Mouse (Mus musculus) heart, postnatal 4 days (tissue): ENCODE measurements around the gene Klf2. TPM values are rescaled to one million over a fixed set of nuclear protein-coding genes. Genes with fewer than 3 reads are reported as not detected.

Experiments used
- DNase-seq: peaks from one replicate; pipeline ENCODE4 v3.0.0; 2021
- total RNA-seq, 2 experiments: library from RNA; stranded (reverse); gene quantifications; 2 replicates each; pipeline ENCODE4 v1.2.3; 2021

The Klf2 gene
- total RNA-seq, 2 experiments from 2014 or later: 65.3 to 68.2 TPM

GRCm38 (mm10) chr8:72333429-72334143 is 14.8 kb downstream of the Klf2 start:
- DNase-seq: no peak

DNA sequence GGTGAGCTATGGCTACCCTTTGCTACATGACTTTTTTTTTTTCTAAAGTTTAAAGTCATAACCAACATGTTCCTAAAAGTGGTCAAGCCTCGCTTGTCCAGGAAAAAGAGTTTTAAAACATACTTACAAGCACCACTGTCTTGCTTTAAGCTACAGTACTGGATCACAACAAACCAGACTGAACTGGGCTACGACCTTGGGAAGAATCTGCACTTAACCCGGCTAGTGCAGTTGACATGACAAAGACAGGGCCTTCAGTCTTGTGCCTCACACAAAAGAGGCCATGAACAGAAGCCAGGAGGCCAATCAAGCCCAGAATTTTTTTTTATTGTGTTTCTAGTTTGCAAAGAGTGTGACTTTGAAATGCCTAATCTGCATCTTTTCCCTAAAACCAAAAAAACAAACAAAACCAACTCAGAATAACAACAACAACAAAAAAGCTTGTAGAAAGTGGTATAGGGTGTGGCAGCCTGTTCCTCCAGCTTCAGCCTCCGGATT is 15.4 kb downstream of the Klf2 start:
- DNase-seq: no peak

DNA sequence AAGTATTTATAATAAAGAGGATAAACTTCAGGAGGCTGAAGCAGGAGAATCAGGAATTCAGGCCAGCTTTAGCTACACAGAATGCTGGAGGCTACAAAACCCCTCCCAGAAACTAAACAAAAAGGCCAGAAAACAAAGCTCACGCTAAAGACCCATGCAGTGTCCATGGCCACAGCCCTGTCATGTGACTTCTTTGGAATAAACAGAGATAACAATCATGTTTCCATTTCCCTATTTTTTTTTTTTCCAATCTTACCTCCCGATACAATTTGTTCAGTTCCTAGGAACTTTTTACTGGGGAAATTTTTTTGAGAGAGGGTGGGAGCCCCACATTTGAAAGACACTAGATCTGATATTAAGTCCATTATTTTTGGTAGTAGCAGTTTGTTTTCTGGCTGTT is 17.4 kb downstream of the Klf2 start:
- DNase-seq: no peak

GRCm38 (mm10) chr8:72337034-72337433 is 18.2 kb downstream of the Klf2 start:
- DNase-seq: no peak

- DNase-seq: no peak
Measured at GRCm38 (mm10) chr8:72342556-72343300, 23.9 kb downstream of the Klf2 start.

GRCm38 (mm10) chr8:72343725-72344124 is 24.9 kb downstream of the Klf2 start:
- DNase-seq: no peak

GRCm38 (mm10) chr8:72347553-72347952 is 28.7 kb downstream of the Klf2 start:
- no peak for DNase-seq

DNA sequence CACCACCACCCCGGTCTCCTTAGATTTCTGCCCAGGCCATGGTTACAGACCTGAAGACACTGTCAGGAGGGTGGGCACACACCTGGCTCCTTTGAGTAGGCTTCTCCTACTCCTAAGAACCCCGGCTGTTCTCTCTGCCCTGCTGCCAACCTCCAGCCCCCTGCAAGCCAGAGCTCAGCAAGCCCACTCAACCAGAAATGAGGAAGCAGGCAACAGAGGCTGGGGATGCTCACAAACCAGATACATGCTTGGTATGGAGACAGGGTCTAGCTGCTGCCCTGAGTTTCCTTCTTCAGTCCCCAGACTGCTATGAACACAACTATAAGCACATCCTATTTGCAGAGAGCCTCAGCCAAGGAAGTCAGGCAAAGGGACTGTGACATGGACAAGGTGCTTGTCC is 29.3 kb downstream of the Klf2 start:
- DNase-seq: no peak

GRCm38 (mm10) chr8:72348956-72349355 is 30.1 kb downstream of the Klf2 start:
- DNase-seq: no peak

- no peak for DNase-seq
Measured at GRCm38 (mm10) chr8:72349838-72350237, 31.0 kb downstream of the Klf2 start.

DNA sequence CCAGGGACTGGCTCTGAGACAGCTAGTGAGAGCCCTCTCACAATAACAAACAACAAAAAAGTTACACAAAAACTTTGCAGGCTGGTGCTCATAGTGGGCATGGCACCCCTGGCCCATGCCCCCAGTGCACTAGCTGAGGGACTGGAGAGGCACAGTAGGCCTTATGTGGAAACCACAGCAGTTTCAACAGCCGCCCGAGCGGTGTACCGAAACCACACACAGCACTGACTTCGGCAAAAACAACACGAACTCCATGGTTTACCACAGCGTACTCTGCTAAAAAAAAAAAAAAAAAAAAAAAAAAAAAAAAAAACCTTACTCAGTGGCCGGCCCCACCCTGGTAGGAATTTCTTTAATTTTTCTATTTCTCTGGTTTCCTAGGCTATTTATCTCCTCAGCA is 31.9 kb downstream of the Klf2 start:
- DNase-seq: no peak

DNA sequence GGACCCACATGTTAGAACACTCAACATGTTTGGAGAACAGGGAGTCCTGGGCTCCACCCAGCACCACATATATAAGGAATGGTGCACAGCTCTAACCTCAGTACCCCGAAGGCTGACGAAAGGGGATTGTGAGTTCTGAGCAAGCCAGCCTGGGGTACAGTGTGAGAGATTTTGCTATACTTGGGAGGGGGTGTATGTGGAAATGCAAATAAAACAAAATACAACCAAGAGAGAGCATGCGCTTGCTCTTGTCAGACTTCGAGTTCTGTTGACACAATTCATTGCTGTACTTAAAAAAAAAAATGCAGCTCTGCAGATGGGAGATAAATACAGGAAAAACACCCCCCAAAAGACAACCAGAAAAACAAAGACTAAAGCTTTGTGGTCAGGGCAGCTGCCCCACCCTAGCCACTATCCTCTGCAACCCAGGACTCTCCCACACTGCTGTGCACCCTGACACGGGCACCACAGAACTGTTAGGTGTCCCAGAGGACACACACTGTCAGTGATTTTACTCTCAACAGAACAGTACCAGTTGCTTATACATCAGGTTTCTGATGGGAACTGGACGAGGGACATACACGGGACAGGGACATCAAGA is 32.7 kb downstream of the Klf2 start:
- DNase-seq: no peak

GRCm38 (mm10) chr8:72352951-72353699 is 34.3 kb downstream of the Klf2 start:
- DNase-seq: no peak

- DNase-seq: no peak
Measured at GRCm38 (mm10) chr8:72353700-72354045, 34.8 kb downstream of the Klf2 start.

GRCm38 (mm10) chr8:72354272-72354671 is 35.4 kb downstream of the Klf2 start:
- peak; percentile 54 for DNase-seq

GRCm38 (mm10) chr8:72356593-72356992 is 37.8 kb downstream of the Klf2 start:
- no peak for DNase-seq

- no peak for DNase-seq
Measured at GRCm38 (mm10) chr8:72360162-72360561, 41.3 kb downstream of the Klf2 start.

DNA sequence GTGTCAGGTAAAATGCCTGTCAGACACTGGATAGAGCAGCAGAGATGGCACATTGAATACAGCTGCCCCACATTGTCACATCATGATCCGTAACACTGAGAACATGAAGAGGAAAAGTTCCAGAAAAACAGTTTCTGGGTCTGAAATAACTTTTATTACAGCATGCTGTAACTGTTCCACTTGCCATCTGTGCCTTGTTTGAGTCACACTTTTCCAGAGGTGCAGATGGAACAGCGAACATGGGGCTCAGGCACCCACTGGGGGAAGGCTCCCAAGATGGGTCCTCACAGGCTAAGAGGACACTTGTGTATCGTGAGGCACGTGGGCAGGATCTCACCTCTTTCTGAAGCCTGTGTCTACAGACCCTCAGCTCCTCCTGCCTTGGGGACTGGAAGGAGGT is 43.9 kb downstream of the Klf2 start:
- DNase-seq: no peak

- no peak for DNase-seq
Measured at GRCm38 (mm10) chr8:72363457-72363856, 44.6 kb downstream of the Klf2 start.

DNA sequence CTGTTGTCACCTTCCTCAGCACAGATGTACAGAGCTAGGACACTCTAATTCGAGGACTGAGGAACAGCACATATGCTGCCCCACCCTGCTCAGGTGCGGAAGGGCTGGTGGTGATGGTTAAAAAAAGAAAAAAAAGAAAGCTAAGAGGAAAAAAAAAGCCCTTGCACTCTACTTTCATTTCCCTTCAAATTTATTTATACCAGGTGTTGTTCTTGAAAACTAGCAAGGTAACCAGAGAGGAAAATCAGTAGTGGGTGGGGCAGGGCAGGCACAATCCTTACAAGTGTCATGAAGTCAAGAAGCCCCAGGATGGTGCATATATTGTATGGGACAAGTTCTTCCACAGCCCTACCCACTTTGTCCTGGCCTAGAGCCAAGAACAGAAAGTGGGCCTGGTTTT is 46.2 kb downstream of the Klf2 start:
- DNase-seq: no peak

DNA sequence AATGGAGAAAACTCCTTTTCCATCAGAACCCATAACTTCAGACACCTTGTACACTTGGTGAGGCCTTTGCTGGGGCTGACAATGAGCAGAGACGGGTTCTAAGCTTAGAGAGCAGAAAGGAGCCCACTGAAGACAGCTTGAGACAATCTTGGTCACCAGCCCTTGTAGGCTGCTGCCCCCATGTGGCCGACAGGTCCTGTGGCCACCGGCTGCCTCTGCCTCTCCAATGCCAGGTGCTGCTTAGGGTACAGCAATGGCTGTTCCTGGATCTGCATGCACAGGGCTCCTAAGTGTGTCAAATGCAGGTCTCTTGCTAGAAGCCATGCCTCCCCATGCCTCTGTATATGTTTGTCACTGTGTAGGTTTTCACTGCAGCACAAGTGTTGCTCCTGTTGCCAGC is 47.0 kb downstream of the Klf2 start:
- peak; percentile 85 for DNase-seq

DNA sequence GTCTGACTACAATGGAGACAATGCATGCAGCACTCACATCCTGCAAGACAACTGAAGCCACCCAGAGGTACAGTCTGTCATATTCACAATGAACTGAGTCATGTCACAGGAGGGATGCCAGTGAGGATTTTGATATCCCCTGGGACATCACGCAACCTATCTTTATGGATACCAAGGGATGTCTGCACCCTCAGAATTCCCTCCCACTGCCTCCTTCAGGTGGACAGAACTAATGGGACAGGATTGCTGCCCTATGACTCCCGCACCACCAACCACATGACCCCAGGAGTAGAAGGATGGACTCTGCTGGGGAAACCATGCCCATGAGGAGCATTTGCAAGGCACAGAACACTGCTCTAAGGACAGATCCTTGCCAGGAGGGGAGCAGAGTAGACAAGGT is 47.6 kb downstream of the Klf2 start:
- no peak for DNase-seq
